Mouse (Mus musculus): ENCODE results near the gene Arid3c.
"Not testable (repeated sequence)": the region's sequence is repeated elsewhere in the genome, so short reads cannot be mapped to it uniquely, and the experiment has no call there.

GRCm38 (mm10) chr4:41683303-41683702 is 47.6 kb downstream of the Arid3c start:
- TF ChIP-seq GATA1 (IDR thresholded peaks at IDR 0.05; ENCODE audit: borderline replicate concordance, low read length); FLI1 (IDR thresholded peaks at IDR 0.05; ENCODE audit: low read length): not testable (repeated sequence)
